In the genomic region with DNA sequence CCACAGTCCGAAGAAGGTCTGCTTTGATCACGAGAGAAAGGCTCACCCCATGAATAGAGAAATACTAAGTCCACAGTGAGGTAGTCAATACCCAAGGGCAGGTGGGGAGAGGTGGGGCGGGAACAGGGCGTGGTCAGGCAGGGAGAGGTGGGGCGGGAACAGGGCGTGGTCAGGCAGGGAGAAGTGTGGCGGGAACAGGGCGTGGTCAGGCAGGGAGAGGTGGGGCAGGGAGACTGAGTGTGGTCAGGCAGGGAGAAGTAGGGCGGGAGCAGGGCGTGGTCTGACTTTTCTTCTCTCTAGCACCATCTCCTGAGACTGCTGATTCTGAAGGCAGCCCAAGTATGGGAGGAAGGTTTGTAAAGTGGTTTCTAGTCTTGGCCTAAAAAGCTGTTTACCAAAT, we compare ENCODE assay signal across 12 mouse cellular contexts.
DNase-seq lines count a peak whose midpoint lies in the region; ATAC-seq and TF ChIP-seq lines count a peak whose summit lies in the region.
"Had no signal": no experiment of that assay in that cellular context is flagged by ENCODE, and none has a peak within 500 bp of the region (broad histone marks: within the 10 kb centered on the region; RNA-seq: fewer than 3 reads in every experiment).

No protein-coding gene starts in this region.

- H3K36me3 ChIP-seq in liver, embryonic 14.5 days (replicated peaks; ENCODE audit: control insufficient read depth, insufficient read depth, low read depth) = no peaks in the 10 kb centered on the region
- H3K36me3 ChIP-seq: hindbrain, embryonic 12.5 days; neural tube, embryonic 12.5 days had no signal

- TF ChIP-seq EP300 in liver, embryonic 14.5 days (IDR thresholded peaks at IDR 0.05; ENCODE audit: low read depth) = no peak

- ATAC-seq in liver, embryonic 14.5 days (ENCODE audit: insufficient read depth) = peak; percentile 79
- peak; percentile 85 for ATAC-seq in megakaryocyte progenitor cell, adult 5-6 weeks (replicated peaks; ENCODE audit: poor library complexity)
- ATAC-seq: forebrain, embryonic 13.5 days had no signal

- no peak overlapping the region for H3K9ac ChIP-seq in liver, embryonic 14.5 days (replicated peaks)
- H3K9ac ChIP-seq: forebrain, embryonic 13.5 days; hindbrain, embryonic 12.5 days; neural tube, embryonic 12.5 days had no signal

- no peaks in the 10 kb centered on the region for H3K9me3 ChIP-seq in liver, embryonic 14.5 days (ENCODE audit: control insufficient read depth, low read length)
- H3K9me3 ChIP-seq: forebrain, embryonic 13.5 days; hindbrain, embryonic 12.5 days; neural tube, embryonic 12.5 days had no signal

- 23% methylated on average over 10 of the region's 10 CpGs for WGBS in liver, embryonic 14.5 days (ENCODE audit: insufficient replicate concordance)

- no peak for TF ChIP-seq CTCF in liver, embryonic 14.5 days (IDR thresholded peaks at IDR 0.05; ENCODE audit: low read depth)

- H3K4me1 ChIP-seq in liver, embryonic 14.5 days (replicated peaks; ENCODE audit: control insufficient read depth in 2 of 2, insufficient read depth in 2 of 2, low read length in 1 of 2) = peaks cover 0 to 3% of the 10 kb centered on the region in 2 experiments; a peak in 1 of 4 replicates
- H3K4me1 ChIP-seq: forebrain, embryonic 13.5 days; hindbrain, embryonic 12.5 days; neural tube, embryonic 12.5 days had no signal

- H3K27ac ChIP-seq in liver, embryonic 14.5 days = no peak overlapping the region
- H3K27ac ChIP-seq: forebrain, embryonic 13.5 days; hindbrain, embryonic 12.5 days; neural tube, embryonic 12.5 days had no signal

- H3K4me2 ChIP-seq in liver, embryonic 14.5 days (ENCODE audit: low read depth) = no peak overlapping the region
- H3K4me2 ChIP-seq: forebrain, embryonic 13.5 days; hindbrain, embryonic 12.5 days; neural tube, embryonic 12.5 days had no signal

- peak; percentile 5 for DNase-seq in heart, postnatal 4 days
- DNase-seq in heart, adult 18-20 months = no peak
- peak; percentile 92 for DNase-seq in ZHBTc4 (ENCODE audit: low read depth, low spot score)
- DNase-seq in liver, embryonic 14.5 days (ENCODE audit: low read depth in 3 of 3, low spot score in 3 of 3) = peak in 2 of 3 experiments; percentile 17 to 23
- DNase-seq in gastrocnemius, postnatal 10 days = no peak
- DNase-seq in retina, postnatal 1 day = no peak
- no peak for DNase-seq in right cerebral cortex, postnatal 10 days (ENCODE audit: low spot score in 2 of 2)
- DNase-seq: cerebellum, postnatal 14 days had no signal

- H3K4me3 ChIP-seq in liver, embryonic 14.5 days (ENCODE audit: insufficient read depth in 1 of 2, low read depth in 2 of 2, low read length in 2 of 2) = no peak overlapping the region
- H3K4me3 ChIP-seq: forebrain, embryonic 13.5 days; hindbrain, embryonic 12.5 days; neural tube, embryonic 12.5 days had no signal

- no peaks in the 10 kb centered on the region for H3K27me3 ChIP-seq in liver, embryonic 14.5 days (ENCODE audit: control insufficient read depth, insufficient read depth, low read length)
- H3K27me3 ChIP-seq: forebrain, embryonic 13.5 days; hindbrain, embryonic 12.5 days had no signal

Comparison
In these comparisons a context has a peak if more than half of its experiments do, and no peak if none do; other contexts are left out.
1. DNase-seq: peak in heart, postnatal 4 days (single experiment), ZHBTc4 (single experiment) and liver, embryonic 14.5 days (2 of 3); none in heart, adult 18-20 months (0 of 2), gastrocnemius, postnatal 10 days (single experiment), retina, postnatal 1 day (single experiment) and right cerebral cortex, postnatal 10 days (0 of 2).